Mouse (Mus musculus) gastrocnemius, adult 8-10 months (tissue): Measurements from ENCODE around the gene Tas2r126. TPM values are rescaled to one million over a fixed set of nuclear protein-coding genes. Genes with fewer than 3 reads are reported as not detected.

Experiments
- DNase-seq, 2 experiments: peaks; one replicate each; pipeline ENCODE4 v3.0.0; 2022; ENCODE audit warnings: low spot score in 2 of 2
- total RNA-seq, 4 experiments: library from RNA; stranded (reverse); gene quantifications; 2 replicates each; pipeline ENCODE4 v1.2.4; 2022

Gene Tas2r126
- total RNA-seq, 4 experiments from 2014 or later = not detected

- DNase-seq = no peak
These were observed 50.3 kb downstream of the Tas2r126 start for GRCm38 (mm10) chr6:42484633-42485032.

Other genes starting within 250 kb of the Tas2r126 start
- not detected for gene Tas2r144, start 219.2 kb upstream of the Tas2r126 start, total RNA-seq
- gene Gstk1, start 188.6 kb upstream of the Tas2r126 start, total RNA-seq = 10 to 100 TPM; 36.8 to 57.2 (median 41.2) TPM
- not detected for gene Tmem139, start 172.6 kb upstream of the Tas2r126 start, total RNA-seq
- gene Casp2, start 169.6 kb upstream of the Tas2r126 start, total RNA-seq = 1 to 10 TPM; 3.3 to 5.8 (median 4.2) TPM
- gene Clcn1, start 147.8 kb upstream of the Tas2r126 start, total RNA-seq = 100 to 1,000 TPM; 145 to 180 (median 166) TPM
- gene Fam131b, start 109.9 kb upstream of the Tas2r126 start, total RNA-seq = under 1 TPM; 0.08 to 0.41 (median 0.21) TPM
- gene Zyx, start 84.9 kb upstream of the Tas2r126 start, total RNA-seq = 10 to 100 TPM; 12.1 to 15.9 (median 13.7) TPM
- under 1 TPM in 2 of 4 experiments, not detected in 2; 0.07 to 0.10 TPM for gene Epha1, start 61.3 kb upstream of the Tas2r126 start, total RNA-seq
- not detected for gene Tas2r143, start 34.3 kb upstream of the Tas2r126 start, total RNA-seq
- not detected for gene Tas2r135, start 29.1 kb upstream of the Tas2r126 start, total RNA-seq
- gene Olfr458, start 30.7 kb downstream of the Tas2r126 start, total RNA-seq = not detected
- gene Olfr457, start 41.8 kb downstream of the Tas2r126 start, total RNA-seq = not detected
- gene Olfr456, start 52.7 kb downstream of the Tas2r126 start, total RNA-seq = not detected
- not detected for gene Olfr455, start 113.1 kb downstream of the Tas2r126 start, total RNA-seq
- not detected for gene Tcaf3, start 163.2 kb downstream of the Tas2r126 start, total RNA-seq
- gene Tcaf2, start 210.7 kb downstream of the Tas2r126 start, total RNA-seq = 1 to 10 TPM; 1.2 to 2.0 (median 1.5) TPM